Mouse (Mus musculus): ENCODE results near the gene Rpl29.

GRCm38 (mm10) chr9:106429221-106430014 lies at the start of gene Rpl29:
- TF ChIP-seq CTCF (IDR thresholded peaks at IDR 0.05; ENCODE audit: borderline replicate concordance, insufficient read depth, low read length) (no peak), POLR2A (IDR thresholded peaks at IDR 0.05; ENCODE audit: low read depth, low read length) (peak; percentile 76)
